Mouse (Mus musculus): ENCODE results near the gene Olfr1420. TPM values are rescaled to one million over a fixed set of nuclear protein-coding genes. Genes with fewer than 3 reads are reported as not detected.

Gene Olfr1420
- not detected in 2 replicates for polyA plus RNA-seq (2012; ENCODE audit: low replicate concordance)

DNA sequence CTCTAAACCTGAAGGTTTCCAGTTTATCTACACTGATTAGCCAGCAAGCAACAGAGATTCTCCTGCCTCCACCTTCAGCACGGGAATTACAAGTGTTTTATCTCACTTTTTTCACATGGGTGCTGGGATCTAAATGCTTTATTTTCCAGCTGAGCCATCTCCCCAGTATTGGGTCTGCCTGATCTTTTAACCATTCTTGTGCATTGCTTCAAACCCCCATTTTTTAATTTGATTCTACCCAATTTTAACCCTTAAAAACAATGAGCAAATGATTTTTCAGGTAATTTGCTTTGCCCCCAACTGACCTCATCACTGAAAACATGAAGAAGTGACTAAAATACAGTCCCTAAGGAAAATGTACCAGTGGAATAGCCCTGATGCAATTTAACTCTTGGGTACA lies at the start of gene Olfr1420:
Gene Olfr1420, plus strand, starts transcription at position 301 of the 400 bp plus-strand sequence.

DNA sequence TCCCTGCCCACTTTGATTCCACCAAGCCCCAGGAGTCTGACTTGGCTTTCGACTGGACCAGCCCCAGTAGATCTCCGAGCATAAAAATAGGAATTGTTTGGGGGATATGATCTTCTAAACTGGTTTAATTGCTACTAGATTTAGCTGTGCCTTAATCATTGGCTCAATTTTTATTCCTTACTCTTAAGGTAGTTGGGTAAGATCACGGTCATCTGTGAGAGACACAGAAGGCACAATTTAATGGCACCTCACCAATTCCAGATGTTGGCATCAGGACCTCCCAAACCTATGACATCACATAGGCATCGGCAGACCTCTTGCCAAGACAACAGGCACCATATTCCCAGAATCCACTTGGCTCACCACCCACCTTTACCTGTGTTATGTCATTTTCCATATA lies 47.2 kb upstream of the Olfr1420 start, which contains the start of gene Olfr1417:
Gene Olfr1417, minus strand, starts transcription at position 101 of the 400 bp plus-strand sequence.

DNA sequence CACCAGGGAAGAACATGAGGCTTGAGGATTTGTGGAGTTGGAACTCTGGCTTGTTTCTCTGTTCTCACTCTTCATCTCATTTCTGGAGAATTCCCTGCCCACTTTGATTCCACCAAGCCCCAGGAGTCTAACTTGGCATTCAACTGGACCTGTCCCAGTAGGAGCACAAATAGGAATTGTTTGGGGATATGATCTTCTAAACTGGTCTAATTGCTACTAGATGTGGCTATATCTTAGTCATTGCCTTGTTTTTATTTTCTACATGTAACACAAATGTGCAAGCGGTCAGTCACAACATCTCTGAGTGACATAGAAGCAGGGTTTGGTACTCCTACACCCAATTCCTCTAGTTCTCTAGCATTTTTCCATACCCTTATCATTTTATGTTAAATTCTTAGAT lies 25.4 kb upstream of the Olfr1420 start, which contains the start of gene Olfr1418:
Gene Olfr1418, minus strand, starts transcription at position 101 of the 400 bp plus-strand sequence.

DNA sequence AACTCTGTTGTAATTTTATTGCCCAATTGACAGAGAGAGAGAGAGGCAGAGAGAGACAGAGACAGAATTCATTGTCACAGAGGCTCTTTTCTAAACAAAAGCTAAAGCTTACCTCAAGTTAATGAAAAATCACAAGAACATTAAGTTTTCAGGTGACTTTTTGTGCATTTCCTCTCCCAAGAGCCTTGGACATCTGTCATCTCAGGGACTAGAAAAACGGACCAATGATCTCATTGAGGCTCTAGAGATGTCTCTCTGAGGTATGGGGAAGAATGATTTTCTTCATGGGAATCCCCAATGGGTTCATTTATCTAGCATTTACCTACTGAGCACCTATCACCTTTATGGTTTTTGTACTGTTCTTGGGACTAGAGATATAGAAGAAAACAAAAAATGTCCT lies 11.4 kb upstream of the Olfr1420 start, which contains the start of gene Olfr1419:
Gene Olfr1419, minus strand, starts transcription at position 101 of the 400 bp plus-strand sequence.

DNA sequence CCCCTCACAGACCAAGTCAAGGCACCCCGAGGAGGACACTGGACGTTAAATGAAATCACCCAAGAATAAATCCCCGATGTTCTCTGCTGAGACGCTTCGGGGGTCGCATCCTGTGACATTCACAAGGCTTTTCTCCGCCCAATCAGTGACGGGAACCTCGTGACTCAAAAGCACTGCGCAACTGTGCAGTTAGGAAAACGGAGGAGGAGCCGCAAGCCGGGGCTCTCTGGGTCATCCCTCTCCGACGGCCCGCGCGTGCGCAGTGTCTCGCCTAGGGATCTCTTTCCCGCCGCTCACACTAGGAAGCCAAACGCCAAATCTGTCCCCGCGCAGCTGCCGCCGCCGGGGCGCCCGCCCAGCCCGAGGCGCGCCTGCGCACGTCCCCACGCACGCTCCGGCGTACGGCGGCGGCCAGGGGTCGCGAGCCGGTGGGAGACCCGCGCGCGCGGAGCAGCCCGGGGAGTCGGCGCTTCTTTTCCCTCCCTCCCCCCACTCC lies 25.7 kb downstream of the Olfr1420 start, which contains the start of gene Patl1:
Gene Patl1, plus strand, starts transcription at position 363 of the 496 bp plus-strand sequence.

Other genes with a start within 250 kb of the Olfr1420 start
- gene Ms4a3, start 245.7 kb upstream of the Olfr1420 start, polyA plus RNA-seq (2012; ENCODE audit: low replicate concordance): not detected in 2 replicates
- gene Oosp2, start 226.0 kb upstream of the Olfr1420 start, polyA plus RNA-seq (2012; ENCODE audit: low replicate concordance): 0.39 TPM in 1 of 2 replicates, not detected in the other
- not detected in 2 replicates for gene Oosp1, start 195.4 kb upstream of the Olfr1420 start, polyA plus RNA-seq (2012; ENCODE audit: low replicate concordance)
- gene Oosp3, start 189.5 kb upstream of the Olfr1420 start, polyA plus RNA-seq (2012; ENCODE audit: low replicate concordance): not detected in 2 replicates
- gene Gif, start 139.0 kb upstream of the Olfr1420 start, polyA plus RNA-seq (2012; ENCODE audit: low replicate concordance): not detected in 2 replicates
- gene Mrpl16, start 116.2 kb upstream of the Olfr1420 start, polyA plus RNA-seq (2012; ENCODE audit: low replicate concordance): 0.61 and 11.3 TPM in 2 replicates
- 1.1 and 1.2 TPM in 2 replicates for gene Stx3, start 67.2 kb upstream of the Olfr1420 start, polyA plus RNA-seq (2012; ENCODE audit: low replicate concordance)
- gene Olfr1417, start 47.3 kb upstream of the Olfr1420 start, polyA plus RNA-seq (2012; ENCODE audit: low replicate concordance): not detected in 2 replicates
- not detected in 2 replicates for gene Olfr1418, start 25.5 kb upstream of the Olfr1420 start, polyA plus RNA-seq (2012; ENCODE audit: low replicate concordance)
- gene Olfr1419, start 11.5 kb upstream of the Olfr1420 start, polyA plus RNA-seq (2012; ENCODE audit: low replicate concordance): not detected in 2 replicates
- gene Patl1, start 25.8 kb downstream of the Olfr1420 start, polyA plus RNA-seq (2012; ENCODE audit: low replicate concordance): 7.4 and 15.6 TPM in 2 replicates
- 5.8 and 7.0 TPM in 2 replicates for gene Osbp, start 79.4 kb downstream of the Olfr1420 start, polyA plus RNA-seq (2012; ENCODE audit: low replicate concordance)
- 0.05 TPM in 1 of 2 replicates, not detected in the other for gene Olfr1423, start 154.8 kb downstream of the Olfr1420 start, polyA plus RNA-seq (2012; ENCODE audit: low replicate concordance)
- not detected in 2 replicates for gene Olfr1424, start 176.1 kb downstream of the Olfr1420 start, polyA plus RNA-seq (2012; ENCODE audit: low replicate concordance)
- gene Olfr1425, start 191.2 kb downstream of the Olfr1420 start, polyA plus RNA-seq (2012; ENCODE audit: low replicate concordance): 0.08 TPM in 1 of 2 replicates, not detected in the other
- gene Olfr1426, start 205.4 kb downstream of the Olfr1420 start, polyA plus RNA-seq (2012; ENCODE audit: low replicate concordance): not detected in 2 replicates
- not detected in 2 replicates for gene Olfr1427, start 216.8 kb downstream of the Olfr1420 start, polyA plus RNA-seq (2012; ENCODE audit: low replicate concordance)
- not detected in 2 replicates for gene Olfr1428, start 229.3 kb downstream of the Olfr1420 start, polyA plus RNA-seq (2012; ENCODE audit: low replicate concordance)
- not detected in 2 replicates for gene Olfr76, start 236.6 kb downstream of the Olfr1420 start, polyA plus RNA-seq (2012; ENCODE audit: low replicate concordance)

Data from leukemia stem cell, adult 10-12 weeks (primary cell).